Mouse (Mus musculus) MEL (cell line): Measurements from ENCODE around the gene Slc3a2. TPM values are rescaled to one million over a fixed set of nuclear protein-coding genes. Genes with fewer than 3 reads are reported as not detected.
A peak's percentile ranks its signal among the peaks of the same experiment; 100 is the strongest.

Source experiments
- DNase-seq: peaks from one replicate; pipeline ENCODE4 v3.0.0; 2011; ENCODE audit warnings: low read depth, low spot score
- H3K27ac ChIP-seq: 2 replicates; pipeline ENCODE4 v1.5.1; 2012; ENCODE audit warnings: low read depth, mild to moderate bottlenecking, control low read depth, low read length, moderate library complexity; ENCODE audit not compliant: control insufficient read depth
- H3K27me3 ChIP-seq, 2 experiments: fragments of 150-350 bp in 1 of 2; sonication (generic) in 1 of 2; 2 replicates each; pipeline ENCODE4 v1.6.1; 2012; ENCODE audit warnings: low read length in 2 of 2, mild to moderate bottlenecking in 2 of 2, improper control_type of control experiment in 1 of 2, moderate library complexity in 1 of 2; ENCODE audit not compliant: insufficient read depth in 2 of 2, control insufficient read depth in 1 of 2
- H3K36me3 ChIP-seq, 2 experiments: 2 replicates each; pipeline ENCODE4 v1.6.1; 2012 to 2014; ENCODE audit warnings: low read length in 2 of 2, improper control_type of control experiment in 1 of 2, inconsistent platforms in 1 of 2, mild to moderate bottlenecking in 1 of 2; ENCODE audit not compliant: insufficient read depth in 2 of 2, control insufficient read depth in 1 of 2
- H3K4me1 ChIP-seq, 2 experiments: fragments of 150-350 bp in 1 of 2; sonication (generic) in 1 of 2; 2 replicates each; pipeline ENCODE4 v1.6.1; 2012; ENCODE audit warnings: low read length in 2 of 2, improper control_type of control experiment in 1 of 2, mild to moderate bottlenecking in 1 of 2; ENCODE audit not compliant: insufficient read depth in 2 of 2, control insufficient read depth in 1 of 2
- H3K4me3 ChIP-seq, 2 experiments: fragments of 150-350 bp in 1 of 2; sonication (generic) in 1 of 2; 2 replicates each; pipeline ENCODE4 v1.5.1; 2012; ENCODE audit warnings: low read depth in 2 of 2, low read length in 2 of 2, mild to moderate bottlenecking in 2 of 2, moderate library complexity in 2 of 2, control low read depth in 1 of 2, improper control_type of control experiment in 1 of 2; ENCODE audit not compliant: control insufficient read depth in 1 of 2, insufficient read depth in 1 of 2
- H3K79me2 ChIP-seq: 2 replicates; pipeline ENCODE4 v1.6.1; 2012; ENCODE audit warnings: mild to moderate bottlenecking, low read length, moderate library complexity; ENCODE audit not compliant: control insufficient read depth, poor library complexity, insufficient read depth
- H3K9ac ChIP-seq: 2 replicates; pipeline ENCODE4 v1.6.1; 2012; ENCODE audit warnings: low read depth, mild to moderate bottlenecking, control low read depth, low read length, moderate library complexity; ENCODE audit not compliant: control insufficient read depth, poor library complexity, severe bottlenecking
- H3K9me3 ChIP-seq: fragments of 150-350 bp; sonication (generic); replicated peaks from 2 replicates; pipeline ENCODE4 v1.6.1; 2012; ENCODE audit warnings: mild to moderate bottlenecking, low read length, improper control_type of control experiment, moderate library complexity; ENCODE audit not compliant: insufficient read depth
- BHLHE40 ChIP-seq: IDR thresholded peaks from 2 replicates; pipeline ENCODE4 v1.6.1; 2012; ENCODE audit warnings: low read depth, mild to moderate bottlenecking, inconsistent platforms, low read length, improper control_type of control experiment, borderline replicate concordance
- CHD1 ChIP-seq: IDR thresholded peaks from 2 replicates; pipeline ENCODE4 v1.6.1; 2012; ENCODE audit warnings: low read depth, mild to moderate bottlenecking, inconsistent platforms, low read length, improper control_type of control experiment
- CTCF ChIP-seq, 3 experiments: IDR thresholded peaks in 2 of 3; conservative IDR thresholded peaks in 1 of 3; 2 replicates each; pipeline ENCODE4 v1.5.1; 2011 to 2012; ENCODE audit warnings: low read length in 3 of 3, low read depth in 2 of 3, mild to moderate bottlenecking in 2 of 3, improper control_type of control experiment in 1 of 3, inconsistent platforms in 1 of 3, mixed read lengths in 1 of 3, moderate library complexity in 1 of 3; ENCODE audit not compliant: control insufficient read depth in 1 of 3, insufficient read depth in 1 of 3, poor library complexity in 1 of 3, severe bottlenecking in 1 of 3
- E2F4 ChIP-seq: IDR thresholded peaks from 2 replicates; pipeline ENCODE4 v1.6.1; 2011; ENCODE audit warnings: low read depth, low read length, improper control_type of control experiment, borderline replicate concordance
- EP300 ChIP-seq, 2 experiments: IDR thresholded peaks; 2 replicates each; pipeline ENCODE4 v1.6.1; 2011; ENCODE audit warnings: improper control_type of control experiment in 2 of 2, low read length in 2 of 2, low read depth in 1 of 2, mild to moderate bottlenecking in 1 of 2
- ETS1 ChIP-seq: IDR thresholded peaks from 2 replicates; pipeline ENCODE4 v1.6.1; 2012; ENCODE audit warnings: low read depth, mild to moderate bottlenecking, inconsistent platforms, low read length, improper control_type of control experiment, moderate library complexity
- GABPA ChIP-seq: IDR thresholded peaks from 2 replicates; pipeline ENCODE4 v1.6.1; 2012; ENCODE audit warnings: low read depth, mild to moderate bottlenecking, inconsistent platforms, low read length, improper control_type of control experiment, moderate library complexity
- HCFC1 ChIP-seq: IDR thresholded peaks from 2 replicates; pipeline ENCODE4 v1.6.1; 2012; ENCODE audit warnings: low read depth, mild to moderate bottlenecking, inconsistent platforms, low read length, improper control_type of control experiment, moderate library complexity
- JUND ChIP-seq: IDR thresholded peaks from 2 replicates; pipeline ENCODE4 v1.6.1; 2011; ENCODE audit warnings: low read depth, mild to moderate bottlenecking, improper control_type of control experiment, low read length
- KAT2A ChIP-seq: conservative IDR thresholded peaks from 2 replicates; pipeline ENCODE4 v1.6.1; 2012; ENCODE audit warnings: low read depth, low read length, improper control_type of control experiment, inconsistent platforms
- MAFK ChIP-seq: IDR thresholded peaks from 2 replicates; pipeline ENCODE4 v1.6.1; 2011; ENCODE audit warnings: low read depth, mild to moderate bottlenecking, low read length, improper control_type of control experiment, borderline replicate concordance
- MAX ChIP-seq: IDR thresholded peaks from 2 replicates; pipeline ENCODE4 v1.6.1; 2011; ENCODE audit warnings: low read length, improper control_type of control experiment
- MAZ ChIP-seq: IDR thresholded peaks from 2 replicates; pipeline ENCODE4 v1.6.1; 2012; ENCODE audit warnings: low read depth, mild to moderate bottlenecking, inconsistent platforms, low read length, improper control_type of control experiment
- MEF2A ChIP-seq: IDR thresholded peaks from 2 replicates; pipeline ENCODE4 v1.6.1; 2014; ENCODE audit warnings: low read depth, mild to moderate bottlenecking, inconsistent platforms, low read length, improper control_type of control experiment; ENCODE audit not compliant: poor library complexity, insufficient replicate concordance, severe bottlenecking; ENCODE audit errors: extremely low read depth
- MYB ChIP-seq: IDR thresholded peaks from 2 replicates; pipeline ENCODE4 v1.6.1; 2011; ENCODE audit warnings: mild to moderate bottlenecking, low read depth, low read length, improper control_type of control experiment
- MYC ChIP-seq: IDR thresholded peaks from 2 replicates; pipeline ENCODE4 v1.6.1; 2011; ENCODE audit warnings: low read depth, mild to moderate bottlenecking, low read length, improper control_type of control experiment, moderate library complexity
- NELFE ChIP-seq: IDR thresholded peaks from 2 replicates; pipeline ENCODE4 v1.6.1; 2011; ENCODE audit warnings: low read depth, low read length, improper control_type of control experiment
- NRF1 ChIP-seq: IDR thresholded peaks from 2 replicates; pipeline ENCODE4 v1.6.1; 2014; ENCODE audit warnings: low read depth, mild to moderate bottlenecking, inconsistent platforms, low read length, improper control_type of control experiment, moderate library complexity; ENCODE audit not compliant: poor library complexity, insufficient read depth, severe bottlenecking
- POLR2A ChIP-seq, 2 experiments: IDR thresholded peaks; 2 replicates each; pipeline ENCODE4 v1.6.1; 2011 to 2012; ENCODE audit warnings: low read length in 2 of 2, mild to moderate bottlenecking in 2 of 2, control low read depth in 1 of 2, improper control_type of control experiment in 1 of 2, low read depth in 1 of 2, moderate library complexity in 1 of 2; ENCODE audit not compliant: control insufficient read depth in 1 of 2, insufficient read depth in 1 of 2, poor library complexity in 1 of 2
- POLR2AphosphoS2 ChIP-seq: IDR thresholded peaks from 2 replicates; pipeline ENCODE4 v1.6.1; 2011; ENCODE audit warnings: low read length, improper control_type of control experiment
- POLR2AphosphoS5 ChIP-seq: IDR thresholded peaks from 2 replicates; pipeline ENCODE4 v1.6.1; 2012; ENCODE audit warnings: low read depth, borderline replicate concordance, mild to moderate bottlenecking, inconsistent platforms, low read length, moderate library complexity, mixed read lengths
- RAD21 ChIP-seq: IDR thresholded peaks from 2 replicates; pipeline ENCODE4 v1.6.1; 2011; ENCODE audit warnings: mild to moderate bottlenecking, low read depth, low read length, improper control_type of control experiment
- RCOR1 ChIP-seq: IDR thresholded peaks from 2 replicates; pipeline ENCODE4 v1.6.1; 2012; ENCODE audit warnings: low read depth, mild to moderate bottlenecking, inconsistent platforms, low read length, improper control_type of control experiment
- SMC3 ChIP-seq: IDR thresholded peaks from 2 replicates; pipeline ENCODE4 v1.6.1; 2011; ENCODE audit warnings: low read depth, low read length, improper control_type of control experiment
- TBP ChIP-seq: IDR thresholded peaks from 2 replicates; pipeline ENCODE4 v1.8.0; 2011; ENCODE audit warnings: low read depth, low read length, improper control_type of control experiment
- TCF12 ChIP-seq: IDR thresholded peaks from 2 replicates; pipeline ENCODE4 v1.6.1; 2014; ENCODE audit warnings: low read depth, mild to moderate bottlenecking, inconsistent platforms, low read length, improper control_type of control experiment, moderate library complexity
- UBTF ChIP-seq: IDR thresholded peaks from 2 replicates; pipeline ENCODE4 v1.6.1; 2012; ENCODE audit warnings: low read depth, mild to moderate bottlenecking, inconsistent platforms, low read length, improper control_type of control experiment, moderate library complexity, borderline replicate concordance; ENCODE audit not compliant: insufficient read depth
- USF2 ChIP-seq, 2 experiments: IDR thresholded peaks; 2 replicates each; pipeline ENCODE4 v1.6.1; 2011 to 2012; ENCODE audit warnings: improper control_type of control experiment in 2 of 2, low read length in 2 of 2, borderline replicate concordance in 1 of 2, inconsistent platforms in 1 of 2, low read depth in 1 of 2, mild to moderate bottlenecking in 1 of 2; ENCODE audit not compliant: insufficient read depth in 1 of 2
- ZC3H11A ChIP-seq: IDR thresholded peaks from 2 replicates; pipeline ENCODE4 v1.6.1; 2012; ENCODE audit warnings: low read depth, mild to moderate bottlenecking, inconsistent platforms, low read length, improper control_type of control experiment
- ZKSCAN1 ChIP-seq: IDR thresholded peaks from 2 replicates; pipeline ENCODE4 v1.6.1; 2012; ENCODE audit warnings: low read depth, mild to moderate bottlenecking, inconsistent platforms, low read length, improper control_type of control experiment, moderate library complexity
- ZMIZ1 ChIP-seq: IDR thresholded peaks from 2 replicates; pipeline ENCODE4 v1.6.1; 2012; ENCODE audit warnings: low read depth, mild to moderate bottlenecking, inconsistent platforms, low read length, improper control_type of control experiment, moderate library complexity
- ZNF384 ChIP-seq: IDR thresholded peaks from 2 replicates; pipeline ENCODE4 v1.6.1; 2012; ENCODE audit warnings: low read depth, mild to moderate bottlenecking, inconsistent platforms, low read length, improper control_type of control experiment
- polyA plus RNA-seq, 2 experiments: library from polyadenylated mRNA; stranded (reverse) in 1 of 2; unstranded in 1 of 2; fragments of >175 nt in 1 of 2; fragments of >200 nt in 1 of 2; gene quantifications; 2 replicates each; pipeline versions ENCODE4 v1.2.1 to v1.2.4; 2012; ENCODE audit warnings: low replicate concordance in 2 of 2, low read depth in 1 of 2; ENCODE audit not compliant: insufficient read length in 2 of 2, insufficient read depth in 1 of 2, missing spikeins in 1 of 2
- total RNA-seq: library from RNA; depleted of rRNA; stranded (reverse); fragments of 300-350 nt; gene quantifications from 2 replicates; pipeline ENCODE4 v1.2.3, GENCODE M21; 2012

Gene Slc3a2
- total and polyA plus RNA-seq, 3 experiments, result 164 to 670 (median 428) TPM

DNA sequence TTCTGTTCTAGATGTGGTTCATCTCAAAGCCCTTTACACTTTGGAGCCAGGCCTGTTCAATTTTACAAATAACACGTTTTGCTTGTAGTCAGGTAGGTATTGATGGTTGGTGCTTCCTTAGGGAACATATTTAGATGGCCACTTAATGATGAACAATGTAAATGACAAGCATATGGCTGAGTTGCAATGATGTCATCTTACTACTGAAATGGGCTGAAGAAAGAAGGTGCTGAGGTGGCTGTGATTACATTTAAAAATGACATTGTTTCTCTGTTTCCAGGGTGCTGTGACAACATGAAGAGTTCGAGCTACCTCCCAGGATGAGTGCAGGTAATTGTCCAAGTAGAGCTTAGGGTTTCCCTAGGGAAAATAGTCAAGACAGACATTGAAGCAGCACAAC, 1.2 kb upstream of the Slc3a2 start (continued):
- TF ChIP-seq MAFK (no peak), POLR2AphosphoS2 (peak; percentile 14; the same call in 1 of the 2 replicates), UBTF (no peak), JUND (no peak), EP300 (IDR thresholded peaks at IDR 0.05; ENCODE audit: low read depth in 1 of 2, low read length in 2 of 2) (no peak)
- TF ChIP-seq, all 39 proteins: peak for 8

DNA sequence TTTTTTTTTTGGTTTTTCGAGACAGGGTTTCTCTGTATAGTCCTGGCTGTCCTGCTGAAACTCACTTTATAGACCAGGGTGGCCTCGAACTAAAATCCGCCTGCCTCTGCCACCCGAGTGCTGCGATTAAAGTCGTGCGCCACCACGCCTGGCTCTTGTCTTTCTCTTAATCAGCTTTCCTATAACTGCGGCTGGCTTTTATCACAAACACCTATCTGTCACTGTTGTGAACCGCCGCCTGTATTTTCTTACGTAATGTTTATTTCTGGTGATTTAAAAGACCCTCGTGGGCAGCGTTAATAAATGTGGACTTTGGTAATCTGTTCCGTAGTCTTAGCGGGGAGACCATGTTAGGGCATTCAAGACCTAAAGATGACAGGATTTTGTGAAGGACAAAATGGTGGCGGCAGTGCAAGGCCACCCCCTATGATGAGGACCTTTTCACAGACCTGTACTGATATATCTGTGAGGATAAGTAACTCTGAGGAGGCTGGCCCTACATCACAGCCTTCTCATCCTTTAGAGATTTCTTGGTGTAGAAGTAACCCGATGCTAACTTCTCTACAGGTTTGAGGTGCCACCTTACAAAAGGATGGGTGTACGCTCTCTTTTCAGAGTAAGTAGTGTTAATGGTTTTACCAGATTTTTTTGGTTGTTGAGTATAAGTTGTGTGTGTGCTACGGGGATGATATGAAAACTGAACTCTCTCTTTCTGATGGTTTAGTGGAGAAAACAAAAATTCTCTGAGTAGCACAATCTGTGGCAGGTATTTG, 591 bp upstream of the Slc3a2 start:
- peak; percentile 69 for DNase-seq
- H3K79me2 ChIP-seq, result peaks cover 36% of the 10 kb centered on the region
- H3K9me3 ChIP-seq, result no peaks in the 10 kb centered on the region
- no peaks in the 10 kb centered on the region for H3K27me3 ChIP-seq
- peak overlapping the region; percentile 59 to 95 for H3K4me3 ChIP-seq
- peaks cover 0 to 7% of the 10 kb centered on the region in 2 experiments; a peak in 1 of 4 replicates for H3K4me1 ChIP-seq
- H3K27ac ChIP-seq, result peak overlapping the region; percentile 97
- peak overlapping the region; percentile 97 for H3K9ac ChIP-seq
- H3K36me3 ChIP-seq, result peaks cover 12 to 22% of the 10 kb centered on the region in 2 experiments
- TF ChIP-seq UBTF (no peak), SMC3 (no peak), POLR2AphosphoS5 (peak; percentile 26; the same call in 1 of the 2 replicates), RCOR1 (no peak), USF2 (IDR thresholded peaks at IDR 0.05; ENCODE audit: borderline replicate concordance in 1 of 2, insufficient read depth in 1 of 2, low read depth in 1 of 2, low read length in 2 of 2) (no peak), CHD1 (peak; percentile 99), ETS1 (no peak), CTCF (IDR thresholded peaks at IDR 0.05 in 2 of 3, conservative IDR thresholded peaks at IDR 0.05 in 1 of 3; ENCODE audit: control insufficient read depth in 1 of 3, insufficient read depth in 1 of 3, low read depth in 2 of 3, low read length in 3 of 3, poor library complexity in 1 of 3, severe bottlenecking in 1 of 3) (no peak), MAFK (no peak), GABPA (no peak), NRF1 (no peak), BHLHE40 (no peak), ZKSCAN1 (no peak), NELFE (no peak), MYB (no peak), ZNF384 (no peak), E2F4 (no peak), ZC3H11A (no peak), KAT2A (peak; percentile 55), POLR2A (IDR thresholded peaks at IDR 0.05; ENCODE audit: control insufficient read depth in 1 of 2, insufficient read depth in 1 of 2, low read depth in 1 of 2, low read length in 2 of 2, poor library complexity in 1 of 2) (peak; percentile 29 to 59; a peak in 3 of 4 replicates), EP300 (IDR thresholded peaks at IDR 0.05; ENCODE audit: low read depth in 1 of 2, low read length in 2 of 2) (no peak), MYC (no peak; the same call in 1 of the 2 replicates), MAX (no peak; the same call in 1 of the 2 replicates), MEF2A (no peak), TBP (no peak), MAZ (no peak), JUND (no peak), RAD21 (no peak), HCFC1 (no peak), TCF12 (no peak), ZMIZ1 (peak; percentile 84)
